Comparison of ENCODE assay signal across 8 mouse cellular contexts in the genomic region with DNA sequence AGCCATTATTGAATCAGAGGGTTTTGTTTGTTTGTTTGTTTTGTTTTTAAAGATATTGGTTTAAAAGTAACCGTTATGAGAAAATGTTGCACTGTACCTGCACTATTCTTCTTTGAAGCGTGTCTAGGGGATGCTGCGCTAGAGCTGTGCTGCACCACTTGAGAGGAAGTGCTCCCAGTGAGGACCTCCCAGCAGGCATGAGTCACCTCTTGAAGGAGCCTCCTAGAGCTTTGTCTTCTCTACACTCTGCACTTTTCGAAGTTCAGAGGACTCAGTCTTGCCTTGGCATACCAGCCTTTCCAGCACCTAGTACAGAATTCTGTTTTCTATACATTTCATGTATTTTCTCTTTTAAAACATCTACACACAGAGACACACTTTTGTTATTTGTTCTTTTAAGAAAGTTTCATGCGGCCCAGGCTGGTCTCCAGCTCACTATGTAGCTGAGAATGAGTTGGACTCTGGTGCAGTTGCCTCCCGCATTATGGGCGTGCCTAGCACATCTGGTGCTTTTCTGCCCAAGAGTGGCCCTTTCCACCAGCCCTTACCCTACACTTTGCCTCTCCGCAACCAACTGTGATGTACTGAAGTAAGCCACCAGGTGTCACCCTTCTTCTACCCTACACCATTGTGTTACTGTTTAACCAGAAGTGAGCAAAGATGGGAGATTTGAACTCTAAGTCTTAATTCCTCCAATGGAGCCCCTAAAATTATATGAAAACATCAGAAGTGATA. TPM values are rescaled to one million over a fixed set of nuclear protein-coding genes. Genes with fewer than 3 reads are reported as not detected.
A peak's percentile ranks its signal among the peaks of the same experiment; 100 is the strongest.
DNase-seq lines count a peak whose midpoint lies in the region; ATAC-seq and TF ChIP-seq lines count a peak whose summit lies in the region.

No protein-coding gene starts in this region.

- no peak for TF ChIP-seq POLR2A in cortical plate, adult 2 months (IDR thresholded peaks at IDR 0.05; ENCODE audit: extremely low read depth, insufficient read depth, low read length)

- peak; percentile 75 for DNase-seq in midbrain, embryonic 10.5 days (ENCODE audit: low spot score)
- peak; percentile 41 to 52 for DNase-seq in gastrocnemius, adult 8-10 months (ENCODE audit: low spot score in 2 of 2)
- DNase-seq in left cerebral cortex, postnatal 25 days (ENCODE audit: low spot score in 2 of 2), result peak; percentile 81 to 88
- peak; percentile 54 to 65 for DNase-seq in spleen, adult 18-20 months

- H3K36me3 ChIP-seq in midbrain, embryonic 10.5 days, result no peaks in the 10 kb centered on the region
- H3K36me3 ChIP-seq in midbrain, embryonic 15.5 days (replicated peaks), result no peaks in the 10 kb centered on the region
- no peaks in the 10 kb centered on the region for H3K36me3 ChIP-seq in intestine, embryonic 16.5 days (ENCODE audit: control insufficient read depth, insufficient read depth, low read length)

- ATAC-seq in midbrain, embryonic 15.5 days (replicated peaks), result no peak
- peak; percentile 49 for ATAC-seq in intestine, embryonic 16.5 days
- ATAC-seq in megakaryocyte-erythroid progenitor cell, adult 5-6 weeks (replicated peaks; ENCODE audit: low FRiP score, low TSS enrichment, poor library complexity, severe bottlenecking), result peak; percentile 63

- peak; percentile 81 for TF ChIP-seq CTCF in cortical plate, adult 2 months (IDR thresholded peaks at IDR 0.05; ENCODE audit: extremely low read depth, insufficient read depth, low read length)

- no peaks in the 10 kb centered on the region for H3K9me3 ChIP-seq in midbrain, embryonic 10.5 days (replicated peaks)
- no peaks in the 10 kb centered on the region for H3K9me3 ChIP-seq in midbrain, embryonic 15.5 days
- no peaks in the 10 kb centered on the region for H3K9me3 ChIP-seq in intestine, embryonic 16.5 days (ENCODE audit: control insufficient read depth, low read length)

- intact Hi-C loops in left cerebral cortex, postnatal 25 days (cut with DNase I), result loop anchor here (1.0 kb wide), 1 partner anchor 31 kb away; no protein-coding TSS in a partner anchor

- no peak overlapping the region for H3K9ac ChIP-seq in midbrain, embryonic 15.5 days
- H3K9ac ChIP-seq in intestine, embryonic 16.5 days (ENCODE audit: low read depth, low read length), result peak overlapping the region; percentile 34

- H3K27ac ChIP-seq in midbrain, embryonic 10.5 days (replicated peaks), result peak overlapping the region; percentile 35
- H3K27ac ChIP-seq in midbrain, embryonic 15.5 days, result no peak overlapping the region
- H3K27ac ChIP-seq in cortical plate, adult 2 months (ENCODE audit: insufficient read depth, low read length), result no peak overlapping the region
- no peak overlapping the region for H3K27ac ChIP-seq in intestine, embryonic 16.5 days (ENCODE audit: low read length)

- H3K4me2 ChIP-seq in midbrain, embryonic 15.5 days, result no peak overlapping the region
- no peak overlapping the region for H3K4me2 ChIP-seq in intestine, embryonic 16.5 days (ENCODE audit: low read depth, low read length)

- H3K27me3 ChIP-seq in midbrain, embryonic 10.5 days (ENCODE audit: low read depth, poor library complexity, severe bottlenecking), result no peaks in the 10 kb centered on the region
- H3K27me3 ChIP-seq in midbrain, embryonic 15.5 days (replicated peaks), result no peaks in the 10 kb centered on the region
- H3K27me3 ChIP-seq in intestine, embryonic 16.5 days (replicated peaks; ENCODE audit: control insufficient read depth, insufficient read depth, low read length), result no peaks in the 10 kb centered on the region

- H3K4me1 ChIP-seq in midbrain, embryonic 10.5 days, result peaks cover 24% of the 10 kb centered on the region
- H3K4me1 ChIP-seq in midbrain, embryonic 15.5 days, result peaks cover 14% of the 10 kb centered on the region
- no peaks in the 10 kb centered on the region for H3K4me1 ChIP-seq in cortical plate, adult 2 months (ENCODE audit: control insufficient read depth, insufficient read depth, low read length)
- peaks cover 5% of the 10 kb centered on the region; the same call in 1 of the 2 replicates for H3K4me1 ChIP-seq in intestine, embryonic 16.5 days (ENCODE audit: control insufficient read depth, insufficient read depth, low read length)

- WGBS in midbrain, embryonic 10.5 days, result 33% methylated on average over 8 of the region's 8 CpGs
- WGBS in midbrain, embryonic 15.5 days, result 33% methylated on average over 8 of the region's 8 CpGs
- WGBS in intestine, embryonic 16.5 days, result 25% methylated on average over 8 of the region's 8 CpGs

- H3K4me3 ChIP-seq in midbrain, embryonic 10.5 days, result no peak overlapping the region
- H3K4me3 ChIP-seq in midbrain, embryonic 15.5 days, result no peak overlapping the region
- no peak overlapping the region for H3K4me3 ChIP-seq in cortical plate, adult 2 months (ENCODE audit: insufficient read depth, low read length)
- no peak overlapping the region for H3K4me3 ChIP-seq in intestine, embryonic 16.5 days (ENCODE audit: low read length)

RNA-seq across cellular contexts. Expression of gene Hist1h4c, which starts 2.7 kb away (rescaled TPM):
- polyA plus RNA-seq in midbrain, embryonic 10.5 days (2016; fragmentation: Nextera tagmentation; extraction: Ambion mirVana), result 4.9 and 5.1 TPM in 2 replicates
- polyA plus RNA-seq in midbrain, embryonic 15.5 days (2015; fragmentation: Nextera tagmentation; extraction: Ambion mirVana), result 1.8 and 3.0 TPM in 2 replicates
- polyA plus RNA-seq in cortical plate, adult 2 months (2012; rRNA removed), result 4.1 and 9.6 TPM in 2 replicates
- 10 to 100 TPM; 66.4 to 87.5 (median 79.3) TPM for total RNA-seq in gastrocnemius, adult 8-10 months (2022)
- 2.9 and 3.1 TPM in 2 replicates for polyA plus RNA-seq in intestine, embryonic 16.5 days (2015; fragmentation: Nextera tagmentation; extraction: Ambion mirVana)
- 100 to 1,000 TPM in 1 of 2 experiments, 10 to 100 TPM in 1; 94.8 to 129 TPM for total RNA-seq in left cerebral cortex, postnatal 25 days (2021)
- total RNA-seq in megakaryocyte-erythroid progenitor cell, adult 5-6 weeks (2014; fragmentation: Nextera tagmentation), result 153 and 163 TPM in 2 replicates
- total RNA-seq in megakaryocyte-erythroid progenitor cell, adult 5-6 weeks (2017), result 166 and 397 TPM in 2 replicates

RNA-seq across cellular contexts. Expression of gene Hist1h1t, which starts 5.3 kb away (rescaled TPM):
- not detected in 2 replicates for polyA plus RNA-seq in midbrain, embryonic 10.5 days (2016; fragmentation: Nextera tagmentation; extraction: Ambion mirVana)
- not detected in 2 replicates for polyA plus RNA-seq in midbrain, embryonic 15.5 days (2015; fragmentation: Nextera tagmentation; extraction: Ambion mirVana)
- polyA plus RNA-seq in cortical plate, adult 2 months (2012; rRNA removed), result not detected in 2 replicates
- not detected for total RNA-seq in gastrocnemius, adult 8-10 months (2022)
- polyA plus RNA-seq in intestine, embryonic 16.5 days (2015; fragmentation: Nextera tagmentation; extraction: Ambion mirVana), result 0.15 and 0.20 TPM in 2 replicates
- not detected for total RNA-seq in left cerebral cortex, postnatal 25 days (2021)
- 1.3 TPM in 1 of 2 replicates, not detected in the other for total RNA-seq in megakaryocyte-erythroid progenitor cell, adult 5-6 weeks (2014; fragmentation: Nextera tagmentation)
- total RNA-seq in megakaryocyte-erythroid progenitor cell, adult 5-6 weeks (2017), result 1.3 TPM in 1 of 2 replicates, not detected in the other

RNA-seq across cellular contexts. Expression of gene Hfe, which starts 9.7 kb away (rescaled TPM):
- polyA plus RNA-seq in midbrain, embryonic 10.5 days (2016; fragmentation: Nextera tagmentation; extraction: Ambion mirVana), result 2.3 and 2.5 TPM in 2 replicates
- 3.0 and 3.8 TPM in 2 replicates for polyA plus RNA-seq in midbrain, embryonic 15.5 days (2015; fragmentation: Nextera tagmentation; extraction: Ambion mirVana)
- 4.2 and 4.3 TPM in 2 replicates for polyA plus RNA-seq in cortical plate, adult 2 months (2012; rRNA removed)
- 10 to 100 TPM; 23.6 to 29.2 (median 27.1) TPM for total RNA-seq in gastrocnemius, adult 8-10 months (2022)
- polyA plus RNA-seq in intestine, embryonic 16.5 days (2015; fragmentation: Nextera tagmentation; extraction: Ambion mirVana), result 8.5 and 9.7 TPM in 2 replicates
- 1 to 10 TPM; 3.1 to 3.7 TPM for total RNA-seq in left cerebral cortex, postnatal 25 days (2021)
- total RNA-seq in megakaryocyte-erythroid progenitor cell, adult 5-6 weeks (2014; fragmentation: Nextera tagmentation), result not detected in 2 replicates
- total RNA-seq in megakaryocyte-erythroid progenitor cell, adult 5-6 weeks (2017), result 0.27 and 1.9 TPM in 2 replicates

RNA-seq across cellular contexts. Expression of gene Hist1h2bc, which starts 17.0 kb away (rescaled TPM):
- polyA plus RNA-seq in midbrain, embryonic 10.5 days (2016; fragmentation: Nextera tagmentation; extraction: Ambion mirVana), result 22.1 and 23.9 TPM in 2 replicates
- 17.3 and 17.7 TPM in 2 replicates for polyA plus RNA-seq in midbrain, embryonic 15.5 days (2015; fragmentation: Nextera tagmentation; extraction: Ambion mirVana)
- 117 and 130 TPM in 2 replicates for polyA plus RNA-seq in cortical plate, adult 2 months (2012; rRNA removed)
- total RNA-seq in gastrocnemius, adult 8-10 months (2022), result 10 to 100 TPM; 59.5 to 67.1 (median 62.0) TPM
- 101 and 110 TPM in 2 replicates for polyA plus RNA-seq in intestine, embryonic 16.5 days (2015; fragmentation: Nextera tagmentation; extraction: Ambion mirVana)
- 10 to 100 TPM; 32.7 to 35.0 TPM for total RNA-seq in left cerebral cortex, postnatal 25 days (2021)
- 74.9 and 133 TPM in 2 replicates for total RNA-seq in megakaryocyte-erythroid progenitor cell, adult 5-6 weeks (2014; fragmentation: Nextera tagmentation)
- 136 and 209 TPM in 2 replicates for total RNA-seq in megakaryocyte-erythroid progenitor cell, adult 5-6 weeks (2017)

RNA-seq across cellular contexts. Expression of gene Hist1h2ac, which starts 17.2 kb away (rescaled TPM):
- polyA plus RNA-seq in midbrain, embryonic 10.5 days (2016; fragmentation: Nextera tagmentation; extraction: Ambion mirVana), result 1.3 TPM in 2 replicates
- 0.32 and 0.37 TPM in 2 replicates for polyA plus RNA-seq in midbrain, embryonic 15.5 days (2015; fragmentation: Nextera tagmentation; extraction: Ambion mirVana)
- 1.2 and 1.5 TPM in 2 replicates for polyA plus RNA-seq in cortical plate, adult 2 months (2012; rRNA removed)
- 1 to 10 TPM in 1 of 4 experiments, under 1 TPM in 3; 0.65 to 1.1 (median 0.86) TPM for total RNA-seq in gastrocnemius, adult 8-10 months (2022)
- polyA plus RNA-seq in intestine, embryonic 16.5 days (2015; fragmentation: Nextera tagmentation; extraction: Ambion mirVana), result 0.94 and 1.0 TPM in 2 replicates
- 1 to 10 TPM; 2.1 to 2.4 TPM for total RNA-seq in left cerebral cortex, postnatal 25 days (2021)
- 3.8 and 6.0 TPM in 2 replicates for total RNA-seq in megakaryocyte-erythroid progenitor cell, adult 5-6 weeks (2014; fragmentation: Nextera tagmentation)
- total RNA-seq in megakaryocyte-erythroid progenitor cell, adult 5-6 weeks (2017), result 56.0 and 87.4 TPM in 2 replicates
